ENCODE assay signal across 7 mouse cellular contexts in genomic region chr7:38184418-38184745, GRCm38 (mm10). TPM values are rescaled to one million over a fixed set of nuclear protein-coding genes. Genes with fewer than 3 reads are reported as not detected.
A peak's percentile ranks its signal among the peaks of the same experiment; 100 is the strongest.
DNase-seq lines count a peak whose midpoint lies in the region; ATAC-seq and TF ChIP-seq lines count a peak whose summit lies in the region.

No protein-coding gene starts in this region.

- H3K4me2 ChIP-seq in forebrain, embryonic 11.5 days (ENCODE audit: low read depth, low read length, severe bottlenecking): peak overlapping the region; percentile 84
- H3K4me2 ChIP-seq in limb, embryonic 11.5 days (ENCODE audit: low read depth, severe bottlenecking): peak overlapping the region; percentile 92

- peak; percentile 96 for DNase-seq in liver, adult 2 months (ENCODE audit: extremely low read depth, low read depth, low spot score)
- no peak for DNase-seq in liver
- DNase-seq in forebrain, embryonic 11.5 days (ENCODE audit: low spot score): no peak
- no peak for DNase-seq in limb, embryonic 11.5 days (ENCODE audit: low spot score)
- DNase-seq in right cerebral cortex, postnatal 25 days: no peak
- no peak for DNase-seq in spleen, postnatal 14 days (ENCODE audit: low spot score in 2 of 2)

- no peaks in the 10 kb centered on the region for H3K27me3 ChIP-seq in liver, adult 2 months (ENCODE audit: control insufficient read depth, insufficient read depth, low read length)
- H3K27me3 ChIP-seq in forebrain, embryonic 11.5 days (ENCODE audit: control insufficient read depth, insufficient read depth, low read length): no peaks in the 10 kb centered on the region
- H3K27me3 ChIP-seq in limb, embryonic 11.5 days (ENCODE audit: control insufficient read depth, insufficient read depth, low read length): no peaks in the 10 kb centered on the region
- H3K27me3 ChIP-seq in small intestine, adult 2 months (ENCODE audit: control insufficient read depth, insufficient read depth, low read length): no peaks in the 10 kb centered on the region

- TF ChIP-seq POLR2A in liver, adult 2 months (IDR thresholded peaks at IDR 0.05; ENCODE audit: extremely low read depth, insufficient read depth, low read length): no peak
- TF ChIP-seq POLR2A in small intestine, adult 2 months (IDR thresholded peaks at IDR 0.05; ENCODE audit: low read depth, low read length): no peak

- WGBS in liver, adult 2 months: 0% methylated on average over 1 of the region's 1 CpGs
- WGBS in forebrain, embryonic 11.5 days: 86% methylated on average over 1 of the region's 1 CpGs
- WGBS in limb, embryonic 11.5 days: 73% methylated on average over 1 of the region's 1 CpGs
- WGBS in small intestine, adult 2 months: 0% methylated on average over 1 of the region's 1 CpGs

- no peak for ATAC-seq in forebrain, embryonic 11.5 days (replicated peaks; ENCODE audit: low FRiP score)
- no peak for ATAC-seq in limb, embryonic 11.5 days (ENCODE audit: insufficient number of reproducible peaks, low FRiP score, low TSS enrichment, low read depth)

- peaks cover 10% of the 10 kb centered on the region; the same call in 1 of the 2 replicates for H3K79me2 ChIP-seq in liver, adult 2 months (ENCODE audit: control insufficient read depth, insufficient read depth, low read length)

- no peaks in the 10 kb centered on the region for H3K9me3 ChIP-seq in forebrain, embryonic 11.5 days (ENCODE audit: control insufficient read depth, low read length)
- no peaks in the 10 kb centered on the region for H3K9me3 ChIP-seq in limb, embryonic 11.5 days (ENCODE audit: control insufficient read depth, low read length)

- H3K9ac ChIP-seq in liver, adult 2 months (ENCODE audit: low read depth, low read length): peak overlapping the region; percentile 85
- H3K9ac ChIP-seq in forebrain, embryonic 11.5 days (ENCODE audit: low read length): peak overlapping the region; percentile 78
- H3K9ac ChIP-seq in limb, embryonic 11.5 days (ENCODE audit: low read length): no peak overlapping the region

- H3K4me1 ChIP-seq in liver, adult 2 months (ENCODE audit: control insufficient read depth, insufficient read depth, low read length): peaks cover 27% of the 10 kb centered on the region
- peaks cover 8% of the 10 kb centered on the region; the same call in 1 of the 2 replicates for H3K4me1 ChIP-seq in forebrain, embryonic 11.5 days (replicated peaks; ENCODE audit: control insufficient read depth, insufficient read depth, low read length)
- peaks cover 12% of the 10 kb centered on the region; the same call in 1 of the 2 replicates for H3K4me1 ChIP-seq in limb, embryonic 11.5 days (ENCODE audit: control insufficient read depth, insufficient read depth, low read length)
- H3K4me1 ChIP-seq in small intestine, adult 2 months (ENCODE audit: control insufficient read depth, insufficient read depth, insufficient read length, low read length): peaks cover 21% of the 10 kb centered on the region; the same call in 1 of the 2 replicates

- H3K27ac ChIP-seq in liver, adult 2 months (replicated peaks; ENCODE audit: insufficient read depth, low read depth, low read length): peak overlapping the region; percentile 99
- H3K27ac ChIP-seq in forebrain, embryonic 11.5 days (ENCODE audit: low read depth, low read length): no peak overlapping the region
- no peak overlapping the region for H3K27ac ChIP-seq in limb, embryonic 11.5 days (replicated peaks; ENCODE audit: low read depth, low read length)
- peak overlapping the region; percentile 92 for H3K27ac ChIP-seq in small intestine, adult 2 months (ENCODE audit: insufficient read depth, low read depth, low read length)

- H3K36me3 ChIP-seq in liver, adult 2 months (ENCODE audit: control insufficient read depth, insufficient read depth, low read length): peaks cover 11% of the 10 kb centered on the region
- H3K36me3 ChIP-seq in forebrain, embryonic 11.5 days (ENCODE audit: control insufficient read depth, insufficient read depth, low read length): no peaks in the 10 kb centered on the region
- no peaks in the 10 kb centered on the region for H3K36me3 ChIP-seq in limb, embryonic 11.5 days (ENCODE audit: control insufficient read depth, insufficient read depth, low read length)
- peaks cover 9% of the 10 kb centered on the region; the same call in 1 of the 2 replicates for H3K36me3 ChIP-seq in small intestine, adult 2 months (ENCODE audit: control insufficient read depth, insufficient read depth, low read length)

- TF ChIP-seq CTCF in liver, adult 2 months (IDR thresholded peaks at IDR 0.05; ENCODE audit: low read depth, low read length): no peak
- TF ChIP-seq CTCF in small intestine, adult 2 months (IDR thresholded peaks at IDR 0.05; ENCODE audit: extremely low read depth, insufficient read length, insufficient replicate concordance, low read depth, low read length): no peak

- peak overlapping the region; percentile 78 for H3K4me3 ChIP-seq in liver, adult 2 months (ENCODE audit: insufficient read depth, low read depth, low read length)
- H3K4me3 ChIP-seq in forebrain, embryonic 11.5 days (ENCODE audit: low read depth, low read length): peak overlapping the region; percentile 59
- H3K4me3 ChIP-seq in limb, embryonic 11.5 days (ENCODE audit: low read depth, low read length): peak overlapping the region; percentile 60
- peak overlapping the region; percentile 80 for H3K4me3 ChIP-seq in small intestine, adult 2 months (ENCODE audit: low read depth, low read length)

RNA-seq across cellular contexts. Expression of gene 1600014C10Rik, which starts 1.4 kb away (rescaled TPM):
- 135 and 146 TPM in 2 replicates for total RNA-seq in liver, adult 2 months (2014; rRNA removed)
- 116 and 202 TPM in 2 replicates for polyA plus RNA-seq in liver, adult 2 months (2012; rRNA removed)
- polyA plus RNA-seq in forebrain, embryonic 11.5 days (2014; fragmentation: Nextera tagmentation; extraction: Ambion mirVana): 12.7 and 13.9 TPM in 2 replicates
- 14.0 and 14.4 TPM in 2 replicates for polyA plus RNA-seq in limb, embryonic 11.5 days (2014; fragmentation: Nextera tagmentation; extraction: Ambion mirVana)
- polyA plus RNA-seq in small intestine, adult 2 months (2012; rRNA removed): 8.8 and 27.4 TPM in 2 replicates

RNA-seq across cellular contexts. Expression of gene Plekhf1, which starts 43.4 kb away (rescaled TPM):
- total RNA-seq in liver, adult 2 months (2014; rRNA removed): 3.4 and 6.6 TPM in 2 replicates
- 2.5 and 3.2 TPM in 2 replicates for polyA plus RNA-seq in liver, adult 2 months (2012; rRNA removed)
- polyA plus RNA-seq in forebrain, embryonic 11.5 days (2014; fragmentation: Nextera tagmentation; extraction: Ambion mirVana): 1.4 and 1.6 TPM in 2 replicates
- polyA plus RNA-seq in limb, embryonic 11.5 days (2014; fragmentation: Nextera tagmentation; extraction: Ambion mirVana): 4.1 and 4.2 TPM in 2 replicates
- polyA plus RNA-seq in small intestine, adult 2 months (2012; rRNA removed): 5.4 and 12.8 TPM in 2 replicates

Comparison
In these comparisons a context has a peak if more than half of its experiments do, and no peak if none do; other contexts are left out.
1. H3K27ac ChIP-seq: peak in liver, adult 2 months (single experiment) and small intestine, adult 2 months (single experiment); none in forebrain, embryonic 11.5 days (single experiment) and limb, embryonic 11.5 days (single experiment).
2. Peak in every context shown above with its lines, with median percentiles within 50 percentile points of each other: H3K4me3 ChIP-seq.